In genomic region chr3:39705610-39706009, GRCm38 (mm10) we compare ENCODE assay signal across 12 mouse cellular contexts.
DNase-seq lines count a peak whose midpoint lies in the region; ATAC-seq and TF ChIP-seq lines count a peak whose summit lies in the region.
"Had no signal": no experiment of that assay in that cellular context is flagged by ENCODE, and none has a peak within 500 bp of the region (broad histone marks: within the 10 kb centered on the region; RNA-seq: fewer than 3 reads in every experiment).

No protein-coding gene starts in this region.

- peak; percentile 15 to 17 for DNase-seq in cerebellum, postnatal 10 days
- no peak for DNase-seq in layer of hippocampus, adult 2 months (ENCODE audit: low spot score in 2 of 2)
- DNase-seq in layer of hippocampus, postnatal 25 days (ENCODE audit: extremely low spot score in 1 of 2, low spot score in 1 of 2) = no peak
- peak; percentile 29 for DNase-seq in 416B (ENCODE audit: low read depth)
- peak; percentile 31 for DNase-seq in R1 (ENCODE audit: low read depth, low spot score)
- DNase-seq in c-Kit-positive CD71-positive TER-119-positive erythroid progenitor cells, embryonic 14.5 days (ENCODE audit: low spot score) = no peak
- no peak for DNase-seq in cerebellum, adult 9-11 months
- DNase-seq: adrenal gland, postnatal 25 days; cerebellum, adult 9-10 months; kidney, postnatal 14 days had no signal

- ATAC-seq in cerebellum, adult (ENCODE audit: insufficient number of reproducible peaks, low FRiP score, low TSS enrichment) = no peak
- ATAC-seq: midbrain, embryonic 15.5 days had no signal

- no peak overlapping the region for H3K4me3 ChIP-seq in layer of hippocampus, adult 2 months
- H3K4me3 ChIP-seq: midbrain, embryonic 15.5 days had no signal

- TF ChIP-seq CTCF in layer of hippocampus, adult 2 months (conservative IDR thresholded peaks at IDR 0.05) = peak; percentile 58

- H3K27ac ChIP-seq in layer of hippocampus, adult 2 months = no peak overlapping the region
- H3K27ac ChIP-seq: midbrain, embryonic 15.5 days had no signal

Comparison
In these comparisons a context has a peak if more than half of its experiments do, and no peak if none do; other contexts are left out.
1. DNase-seq: peak in cerebellum, postnatal 10 days (2 of 2), 416B (single experiment) and R1 (single experiment); none in layer of hippocampus, adult 2 months (0 of 2), layer of hippocampus, postnatal 25 days (0 of 2), c-Kit-positive CD71-positive TER-119-positive erythroid progenitor cells, embryonic 14.5 days (single experiment) and cerebellum, adult 9-11 months (single experiment).